ENCODE assay signal across 8 mouse cellular contexts in genomic region chr5:34210279-34210678, GRCm38 (mm10). TPM values are rescaled to one million over a fixed set of nuclear protein-coding genes. Genes with fewer than 3 reads are reported as not detected.
DNase-seq lines count a peak whose midpoint lies in the region; ATAC-seq lines count a peak whose summit lies in the region.

No protein-coding gene starts in this region.

- DNase-seq in A20 (ENCODE audit: low read depth, low spot score), result peak; percentile 83
- peak; percentile 90 for DNase-seq in embryo, embryonic 10.5 days (ENCODE audit: low spot score)
- peak; percentile 65 to 70 for DNase-seq in gastrocnemius, postnatal 4 days (ENCODE audit: low spot score in 2 of 2)
- peak; percentile 69 for DNase-seq in kidney, adult 18-20 months
- DNase-seq in splenic B cell, adult 2 months (ENCODE audit: low read depth, low spot score), result peak; percentile 86

- H3K9ac ChIP-seq in limb, embryonic 15.5 days, result no peak overlapping the region

- no peak overlapping the region for H3K27ac ChIP-seq in limb, embryonic 15.5 days

- WGBS in limb, embryonic 15.5 days, result 0% methylated on average over 1 of the region's 1 CpGs

- peaks cover 5% of the 10 kb centered on the region for H3K4me1 ChIP-seq in limb, embryonic 15.5 days

- H3K4me2 ChIP-seq in limb, embryonic 15.5 days, result no peak overlapping the region

- H3K27me3 ChIP-seq in limb, embryonic 15.5 days, result no peaks in the 10 kb centered on the region
- H3K27me3 ChIP-seq in splenic B cell, adult 2 months (ENCODE audit: control insufficient read depth, insufficient read depth, low read length, poor library complexity, severe bottlenecking), result no peaks in the 10 kb centered on the region

- H3K4me3 ChIP-seq in limb, embryonic 15.5 days, result no peak overlapping the region

- no peaks in the 10 kb centered on the region for H3K36me3 ChIP-seq in limb, embryonic 15.5 days
- no peaks in the 10 kb centered on the region for H3K36me3 ChIP-seq in splenic B cell, adult 2 months (ENCODE audit: control insufficient read depth, insufficient read depth, low read length, poor library complexity, severe bottlenecking)

- peak; percentile 82 for ATAC-seq in activated CD4-positive, CD25-positive, alpha-beta regulatory T cell, adult 4 months
- peak; percentile 77; the same call in 1 of the 2 replicates for ATAC-seq in limb, embryonic 15.5 days (ENCODE audit: insufficient number of reproducible peaks, low FRiP score, low TSS enrichment, low read depth)
- ATAC-seq in monocyte, adult 5-6 weeks (replicated peaks; ENCODE audit: insufficient number of reproducible peaks, low FRiP score, low TSS enrichment, poor library complexity, severe bottlenecking), result peak; percentile 85

- no peaks in the 10 kb centered on the region for H3K9me3 ChIP-seq in limb, embryonic 15.5 days

RNA-seq across cellular contexts. Expression of gene Mxd4, which starts 22.8 kb away (rescaled TPM):
- polyA plus RNA-seq in activated CD4-positive, CD25-positive, alpha-beta regulatory T cell, adult 4 months (2017; shearing (Covaris generic)), result 100 to 1,000 TPM; 112 to 135 TPM
- 10 to 100 TPM; 79.5 to 81.3 TPM for total RNA-seq in gastrocnemius, postnatal 4 days (2021)
- polyA plus RNA-seq in limb, embryonic 15.5 days (2015; fragmentation: Nextera tagmentation; extraction: Ambion mirVana), result 40.3 and 42.4 TPM in 2 replicates
- total RNA-seq in monocyte, adult 5-6 weeks (2017), result 43.8 to 81.5 TPM (median 57.1 TPM) in 3 replicates

RNA-seq across cellular contexts. Expression of gene Haus3, which starts 41.0 kb away (rescaled TPM):
- polyA plus RNA-seq in activated CD4-positive, CD25-positive, alpha-beta regulatory T cell, adult 4 months (2017; shearing (Covaris generic)), result 10 to 100 TPM; 76.9 to 90.0 TPM
- 1 to 10 TPM; 7.9 to 8.4 TPM for total RNA-seq in gastrocnemius, postnatal 4 days (2021)
- polyA plus RNA-seq in limb, embryonic 15.5 days (2015; fragmentation: Nextera tagmentation; extraction: Ambion mirVana), result 28.1 and 29.4 TPM in 2 replicates
- 107 to 199 TPM (median 133 TPM) in 3 replicates for total RNA-seq in monocyte, adult 5-6 weeks (2017)

RNA-seq across cellular contexts. Expression of gene Poln, which starts 41.0 kb away (rescaled TPM):
- polyA plus RNA-seq in activated CD4-positive, CD25-positive, alpha-beta regulatory T cell, adult 4 months (2017; shearing (Covaris generic)), result under 1 TPM; 0.28 to 0.94 TPM
- total RNA-seq in gastrocnemius, postnatal 4 days (2021), result 1 to 10 TPM; 2.1 TPM
- polyA plus RNA-seq in limb, embryonic 15.5 days (2015; fragmentation: Nextera tagmentation; extraction: Ambion mirVana), result 3.3 and 3.9 TPM in 2 replicates
- 2.1 TPM in 1 of 3 replicates, not detected in the others for total RNA-seq in monocyte, adult 5-6 weeks (2017)

Comparison
In these comparisons a context has a peak if more than half of its experiments do, and no peak if none do; other contexts are left out.
1. RNA of gene Haus3, which starts 41.0 kb away (total RNA-seq): 107 to 199 TPM in monocyte, adult 5-6 weeks; 7.9 to 8.4 TPM in gastrocnemius, postnatal 4 days; every median in the first group is over 10 times any median in the second.
2. Peak in every context shown above with its lines, with median percentiles within 50 percentile points of each other: DNase-seq and ATAC-seq.